Mouse (Mus musculus): ENCODE measurements around the gene Tle3. TPM values are rescaled to one million over a fixed set of nuclear protein-coding genes. Genes with fewer than 3 reads are reported as not detected.
A peak's percentile ranks its signal among the peaks of the same experiment; 100 is the strongest.

The Tle3 gene
- polyA plus RNA-seq, 2 experiments from 2014 or later = 20.4 to 21.1 TPM

DNA sequence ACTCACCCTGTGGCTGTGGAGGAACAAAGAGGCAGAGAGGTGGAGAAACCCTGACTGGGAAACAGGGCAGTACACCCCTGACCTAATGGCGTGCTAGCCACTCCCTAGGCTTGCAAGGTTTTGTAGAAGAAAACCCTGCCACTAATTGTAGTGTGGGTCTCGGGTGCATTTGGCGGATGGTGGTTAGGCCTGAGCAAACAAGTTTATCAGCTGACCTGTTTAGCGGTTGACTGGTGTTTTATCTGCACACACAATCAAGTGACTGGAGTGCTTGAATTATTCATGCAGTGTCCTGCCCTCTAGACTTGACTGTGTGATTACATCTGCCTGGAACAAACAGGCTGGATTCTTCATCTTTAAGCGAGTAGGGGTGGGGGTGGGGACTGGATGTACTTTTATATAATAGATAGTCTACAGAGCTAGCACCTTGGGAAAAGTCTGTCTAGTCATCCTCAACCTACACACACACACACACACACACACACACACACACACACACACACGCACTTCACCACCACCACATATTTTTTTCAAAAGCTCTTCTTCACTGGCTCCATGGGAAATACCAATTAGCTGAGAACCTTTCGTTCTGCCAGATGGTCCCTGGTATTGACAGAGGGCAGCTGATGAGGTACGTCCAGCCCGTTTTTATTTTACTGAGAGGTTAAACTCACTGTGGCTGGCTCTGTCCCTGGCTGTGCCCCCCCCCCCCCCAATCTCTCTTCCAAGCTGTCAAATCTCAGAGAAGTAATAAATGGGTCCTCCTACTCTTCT lies 5.7 kb downstream of the Tle3 start:
- peak; percentile 31 for ATAC-seq

DNA sequence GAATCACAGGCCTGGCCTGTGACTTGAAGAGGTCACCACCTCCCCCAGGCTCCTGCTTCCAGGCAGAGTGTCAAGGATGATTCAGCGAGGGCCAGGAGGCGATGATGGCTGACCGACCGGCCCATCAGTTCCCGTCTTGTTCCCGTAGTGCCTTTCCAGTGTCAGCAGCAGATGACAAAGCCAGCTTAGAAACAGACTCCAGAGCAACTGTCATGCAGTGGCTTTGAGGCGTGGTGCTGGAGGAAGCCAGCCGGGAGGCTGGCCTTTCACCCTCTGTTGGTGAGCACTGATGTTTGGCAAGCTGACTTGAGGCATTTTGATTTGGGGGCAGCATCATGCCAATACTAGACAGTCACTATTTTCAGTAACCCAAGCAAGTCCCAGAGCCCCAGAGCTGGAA lies 6.3 kb downstream of the Tle3 start:
- no peak for ATAC-seq

DNA sequence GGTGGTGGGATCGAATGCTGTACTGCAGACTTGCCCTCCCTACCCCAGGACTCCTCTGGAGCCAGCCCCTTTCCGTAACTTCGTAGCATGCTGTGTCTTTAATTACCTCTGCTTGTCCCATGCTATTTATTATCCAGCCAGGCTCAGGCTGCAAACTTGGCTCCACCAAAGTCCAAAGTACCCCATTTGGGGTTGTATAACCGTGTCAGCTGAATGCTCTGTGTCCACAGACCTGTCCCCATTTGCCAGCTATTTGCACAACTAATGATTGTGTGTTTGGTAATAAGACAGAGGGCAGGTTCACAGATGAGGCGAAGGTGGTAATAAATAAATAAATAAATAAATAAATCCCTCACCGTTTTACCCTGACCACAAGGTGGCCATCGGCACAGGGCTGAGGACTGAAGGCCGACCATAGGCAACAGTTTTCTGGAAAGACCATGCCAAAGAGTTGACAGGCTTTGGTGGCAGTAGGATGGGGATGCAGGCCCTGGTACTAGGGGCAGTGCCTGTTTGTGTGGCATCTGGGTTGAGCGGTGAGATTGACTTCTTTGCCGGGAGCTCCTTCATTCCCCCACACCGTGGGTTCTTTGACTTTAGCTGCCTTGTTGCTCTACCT lies 7.0 kb downstream of the Tle3 start:
- no peak for ATAC-seq

DNA sequence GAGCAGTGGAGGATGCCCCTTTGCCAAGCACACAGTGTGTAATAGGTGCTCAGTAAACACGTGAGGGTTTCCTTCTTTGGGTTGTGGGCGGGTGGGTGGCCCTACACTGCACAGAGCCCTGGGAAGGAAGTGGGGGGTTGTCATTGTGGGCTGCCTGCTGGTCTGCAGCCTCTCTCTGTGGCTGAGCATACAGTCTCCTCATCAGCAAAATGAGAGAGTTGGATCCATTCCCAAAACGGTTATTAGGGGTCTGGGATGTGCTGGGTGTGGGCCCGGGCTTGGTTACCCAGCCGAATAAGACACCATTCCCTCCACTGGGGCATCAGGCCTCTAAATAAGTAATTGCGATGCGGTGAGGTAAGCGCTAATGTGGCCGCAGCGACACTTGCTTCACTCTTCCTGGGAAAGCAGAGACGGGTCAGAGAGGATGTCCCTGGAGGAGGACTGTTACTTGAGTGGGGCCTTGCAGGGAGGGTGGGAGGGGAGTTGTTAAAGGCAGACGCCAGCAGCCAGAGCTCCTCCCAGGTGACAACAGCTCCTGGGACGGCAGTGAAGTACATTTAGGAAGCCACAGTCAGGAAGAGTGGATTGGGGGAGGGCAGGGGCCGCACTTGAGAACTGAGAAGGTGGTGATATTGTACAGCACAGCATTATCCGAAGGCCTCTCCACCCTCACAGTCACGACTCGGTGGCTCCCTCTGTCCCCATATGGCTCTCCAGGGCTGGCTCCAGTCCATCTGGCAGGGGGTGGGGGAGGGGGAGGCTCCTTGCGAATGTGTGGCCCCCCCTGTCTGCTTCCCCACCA lies 8.3 kb downstream of the Tle3 start:
- ATAC-seq = peak; percentile 64

- ATAC-seq = no peak
Measured at GRCm38 (mm10) chr9:61381063-61381408, 8.9 kb downstream of the Tle3 start.

GRCm38 (mm10) chr9:61381445-61381844 lies 9.3 kb downstream of the Tle3 start:
- ATAC-seq = no peak

DNA sequence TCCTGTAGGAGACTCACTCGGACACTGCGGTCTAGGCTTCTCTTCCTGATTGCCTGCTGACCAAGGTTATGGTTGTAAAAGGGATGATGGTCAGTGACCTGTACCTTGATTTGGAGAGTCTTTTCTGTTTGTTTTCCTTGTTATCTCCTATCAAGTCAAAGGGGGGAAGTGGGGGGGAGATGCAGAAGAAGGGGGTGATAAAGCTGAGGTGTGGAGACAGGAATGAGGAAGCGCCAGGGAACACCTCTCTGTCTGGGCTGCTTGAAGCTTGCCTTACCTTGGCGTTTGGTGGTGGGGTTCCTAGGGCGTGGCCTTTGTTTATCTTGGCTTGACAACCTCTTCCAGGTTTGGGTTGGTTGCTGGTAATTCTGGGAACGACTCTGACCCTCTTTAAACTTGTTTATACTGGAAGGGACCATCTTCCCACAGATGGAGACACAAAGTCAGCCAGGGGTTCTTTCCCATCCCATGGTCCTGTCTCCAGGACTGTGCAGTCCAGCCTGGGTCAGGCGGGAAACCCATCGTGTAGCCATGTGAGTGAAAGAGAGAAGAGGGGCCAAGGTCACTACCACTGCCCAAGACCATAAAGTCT lies 10.5 kb downstream of the Tle3 start:
- ATAC-seq = no peak

DNA sequence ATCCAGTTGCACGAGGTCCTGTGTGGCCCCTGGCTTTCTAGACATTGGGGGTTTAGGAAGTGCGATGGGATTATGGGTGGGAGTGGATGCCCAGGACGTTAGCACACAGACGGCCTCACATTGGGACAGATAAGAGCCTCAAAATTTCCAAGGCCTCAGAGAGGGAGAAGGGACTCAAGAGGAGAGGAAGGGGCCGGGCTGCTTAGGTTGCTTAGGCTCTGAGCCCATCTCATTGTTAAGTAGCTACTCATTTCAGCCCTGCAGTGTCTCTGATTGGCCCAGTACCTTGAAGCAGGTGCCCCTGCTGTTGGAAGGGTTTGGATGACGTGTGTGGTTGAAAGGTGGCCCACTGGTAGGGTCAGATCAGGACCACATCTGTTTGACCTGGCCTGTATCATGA lies 11.9 kb downstream of the Tle3 start:
- ATAC-seq = no peak

DNA sequence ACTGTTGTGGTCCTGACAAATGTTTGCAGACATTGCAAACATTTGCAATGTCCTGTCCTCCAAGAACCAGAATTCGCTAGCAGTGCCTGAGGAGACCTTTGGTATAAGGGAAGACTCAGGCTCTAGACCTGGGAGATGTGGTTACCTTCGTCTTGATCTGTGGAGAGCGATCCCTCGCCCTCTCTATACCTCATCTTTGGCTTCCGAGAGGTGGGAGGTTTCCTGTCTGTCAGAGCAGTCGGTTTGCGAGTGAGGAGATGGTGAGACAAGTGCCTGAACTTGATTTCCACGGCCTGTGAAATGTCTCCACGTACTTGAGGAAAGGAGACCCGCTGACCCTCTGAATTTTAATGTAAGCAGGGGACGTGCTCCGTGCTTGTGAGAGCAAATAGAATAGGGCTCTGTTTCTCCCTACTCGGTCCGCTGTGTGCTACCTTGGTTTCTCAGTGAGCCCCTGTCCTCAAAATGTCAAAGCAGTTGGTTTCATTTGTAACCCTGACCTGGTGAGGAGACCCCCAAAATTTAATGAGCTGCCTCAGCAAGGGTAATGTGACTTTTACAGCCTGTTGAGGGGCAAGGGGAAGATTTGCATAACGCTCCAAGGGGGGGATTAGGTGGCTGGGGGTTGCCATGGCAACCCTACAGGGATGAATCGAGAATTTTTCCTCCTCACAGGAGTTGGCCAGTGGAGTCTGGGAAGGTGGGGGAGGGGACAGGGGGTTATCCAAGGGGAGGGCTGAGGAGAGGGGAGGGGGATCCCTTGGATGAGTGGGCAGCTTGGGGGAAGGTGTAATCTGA lies 12.7 kb downstream of the Tle3 start:
- peak; percentile 41 for ATAC-seq

GRCm38 (mm10) chr9:61385753-61386152 lies 13.6 kb downstream of the Tle3 start:
- peak; percentile 57 for ATAC-seq

- no peak for ATAC-seq
Measured at GRCm38 (mm10) chr9:61386314-61386713, 14.1 kb downstream of the Tle3 start.

DNA sequence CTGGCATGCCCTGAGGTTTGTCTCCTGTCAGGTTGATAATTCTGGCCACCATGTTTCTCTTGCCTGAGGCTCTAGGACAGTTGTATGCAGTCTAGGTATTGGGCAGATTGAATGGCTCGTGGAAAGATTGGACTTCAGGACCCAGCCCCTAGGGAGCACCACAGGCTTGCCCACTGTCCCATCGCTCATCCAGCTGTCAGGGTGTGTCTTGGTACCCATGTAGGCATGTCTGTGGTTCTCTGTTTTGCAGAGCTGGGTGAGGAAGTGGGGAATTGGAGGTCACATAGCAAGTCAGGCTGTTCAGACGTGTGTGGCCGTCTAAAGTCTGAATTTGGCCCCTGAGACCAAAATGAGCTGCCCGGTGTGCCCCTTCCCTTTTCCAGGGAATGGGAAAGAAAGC lies 15.6 kb downstream of the Tle3 start:
- ATAC-seq = no peak

GRCm38 (mm10) chr9:61388214-61388613 lies 16.0 kb downstream of the Tle3 start:
- ATAC-seq = no peak

DNA sequence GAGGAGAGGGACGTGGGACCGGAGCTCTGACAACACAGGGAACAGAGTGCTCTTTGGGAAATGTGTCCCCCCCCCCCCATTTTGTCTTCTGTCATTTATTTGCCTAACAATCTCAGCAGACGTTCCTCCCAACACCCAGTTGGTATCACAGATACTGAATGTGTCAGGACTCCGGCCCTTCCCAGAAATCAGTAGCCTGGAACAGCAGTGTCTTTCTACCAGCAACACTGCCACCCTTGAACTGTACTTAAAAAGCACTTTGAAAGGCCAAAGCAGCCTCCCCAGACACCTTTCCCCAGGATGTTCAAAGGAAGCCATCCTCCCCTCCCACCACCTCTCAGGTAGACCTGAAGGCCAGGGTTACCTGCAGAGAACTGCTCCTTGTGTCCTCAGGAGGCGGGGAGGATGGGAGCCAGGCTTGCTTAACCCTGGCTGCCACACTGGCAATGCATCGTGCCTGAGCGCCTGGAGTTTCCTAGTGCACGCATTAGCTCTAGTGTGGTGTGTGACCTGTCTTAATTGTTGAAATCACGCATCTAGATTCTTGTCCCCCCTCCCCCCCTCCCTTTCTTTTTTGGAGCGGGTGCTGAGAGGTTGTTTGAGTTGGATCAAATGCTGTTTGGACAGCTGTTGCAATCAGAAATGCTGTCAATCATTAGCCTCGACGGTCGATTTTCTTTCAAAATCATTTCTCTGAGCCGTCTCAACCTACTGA lies 16.7 kb downstream of the Tle3 start:
- ATAC-seq = no peak

DNA sequence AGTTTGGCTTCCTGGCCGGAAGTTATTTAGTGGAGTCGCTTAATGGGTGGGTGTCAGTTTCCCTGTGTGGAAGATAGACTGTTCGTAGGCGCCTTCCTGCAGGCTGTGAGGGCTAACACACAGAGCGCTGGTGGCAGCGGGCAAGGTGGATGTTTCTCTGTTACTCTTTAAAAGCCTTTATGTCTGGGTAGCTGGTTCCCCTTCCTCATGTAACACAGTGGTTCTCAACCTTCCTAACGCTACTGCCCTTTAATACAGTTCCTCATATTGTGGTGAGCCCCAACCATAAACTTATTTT lies 17.2 kb downstream of the Tle3 start:
- ATAC-seq = no peak

DNA sequence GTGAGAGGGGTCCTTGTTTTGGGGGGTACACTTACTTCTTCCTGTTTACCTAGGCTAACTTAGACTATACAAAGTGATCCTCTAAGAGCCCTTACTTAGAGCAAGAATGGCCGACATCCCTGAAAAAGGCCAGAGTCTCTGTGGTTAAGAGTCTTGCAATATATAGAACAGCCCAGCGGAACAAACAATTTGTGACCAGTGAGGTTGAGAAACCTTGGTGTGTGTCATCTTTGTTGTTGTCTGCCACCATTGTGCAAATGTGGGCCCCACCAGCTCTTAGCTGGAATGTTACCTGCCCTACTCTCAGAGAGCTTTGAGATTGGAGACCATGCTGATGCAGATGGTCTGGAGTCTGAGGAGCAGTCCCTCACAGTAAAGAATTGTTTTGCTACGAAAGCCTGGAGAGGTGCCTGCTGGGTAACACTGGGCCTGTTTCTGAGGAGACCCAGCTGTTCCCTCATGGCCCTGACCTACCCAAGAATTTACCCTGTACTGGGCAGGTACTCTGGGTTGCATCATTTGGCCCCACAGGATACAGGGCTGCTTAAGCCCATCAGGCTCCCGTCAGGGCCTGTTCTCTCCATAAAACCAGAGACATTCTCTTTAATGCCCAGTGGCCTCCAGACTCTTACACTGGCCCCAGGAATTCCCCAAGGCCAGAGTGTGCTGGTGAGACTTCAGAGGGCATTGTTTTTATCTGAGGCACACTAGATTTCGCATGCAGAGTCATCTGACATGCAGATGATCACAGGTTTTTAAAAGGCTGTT lies 19.6 kb downstream of the Tle3 start:
- ATAC-seq = no peak

DNA sequence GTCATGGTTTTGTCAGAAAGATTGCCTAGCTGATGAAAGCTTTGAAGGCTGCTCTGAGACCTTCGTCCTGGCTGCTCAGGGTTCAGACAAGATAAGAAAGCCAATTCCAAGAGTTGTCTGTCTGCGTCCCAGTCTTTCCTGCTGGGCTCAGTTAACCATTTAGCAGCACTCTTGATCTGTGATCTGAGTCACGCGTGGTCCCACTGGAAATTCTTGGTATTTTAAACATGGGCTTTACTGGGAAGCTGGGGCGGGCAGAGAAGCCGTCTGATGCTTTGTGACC lies 20.1 kb downstream of the Tle3 start:
- ATAC-seq = no peak

- no peak for ATAC-seq
Measured at GRCm38 (mm10) chr9:61393161-61393560, 21.0 kb downstream of the Tle3 start.

DNA sequence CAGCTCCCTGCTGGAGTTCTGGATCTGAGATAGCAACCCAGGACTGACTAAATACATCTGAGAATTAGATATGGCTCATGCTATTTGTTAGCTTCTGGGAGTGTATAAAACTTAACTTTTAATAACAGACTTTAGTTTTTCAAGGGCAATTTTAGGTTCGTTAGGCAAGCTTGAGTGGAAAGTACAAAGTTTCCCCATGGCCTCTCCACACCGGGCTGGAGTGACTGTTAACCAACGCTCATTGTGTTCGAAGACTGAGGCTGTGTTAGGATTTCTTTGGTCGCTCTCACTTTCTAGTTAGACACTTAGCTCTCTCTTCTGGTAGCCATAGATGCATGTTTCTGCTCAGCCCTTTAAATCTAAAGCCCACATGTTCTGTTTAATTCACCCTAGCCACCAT lies 21.7 kb downstream of the Tle3 start:
- ATAC-seq = no peak

- no peak for ATAC-seq
Measured at GRCm38 (mm10) chr9:61395071-61395470, 22.9 kb downstream of the Tle3 start.

DNA sequence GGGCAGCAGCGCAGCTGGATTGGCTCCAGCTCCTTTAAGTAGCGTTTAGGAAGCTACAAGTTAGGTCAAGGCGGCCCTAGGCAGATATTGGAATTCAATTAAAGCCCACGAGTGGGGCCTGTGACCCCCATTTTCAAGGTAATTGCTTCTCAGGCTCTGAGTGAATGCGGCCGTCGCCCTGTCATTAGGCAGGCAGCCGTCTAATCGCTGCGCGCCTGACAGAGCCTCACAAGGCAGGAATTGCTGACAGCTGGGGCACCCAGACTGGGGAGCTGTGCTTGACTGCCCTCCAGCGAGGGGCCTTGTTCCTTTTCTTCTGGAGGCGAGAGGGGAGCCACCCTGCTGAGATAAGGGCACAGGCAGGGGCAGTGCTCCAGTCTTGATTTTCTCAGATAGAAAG lies 24.3 kb downstream of the Tle3 start:
- no peak for ATAC-seq

GRCm38 (mm10) chr9:61397130-61397529 lies 25.0 kb downstream of the Tle3 start:
- no peak for ATAC-seq

All from activated CD4-positive, CD25-positive, alpha-beta regulatory T cell, adult 4 months (primary cell).